Mouse (Mus musculus) megakaryocyte, embryonic 14.5 days (primary cell): ENCODE results near the gene Clic6.

Experiments
- FLI1 ChIP-seq: IDR thresholded peaks from 2 replicates; pipeline ENCODE4 v1.6.1; 2012; ENCODE audit warnings: low read length, inconsistent platforms, mixed read lengths
- GATA1 ChIP-seq: IDR thresholded peaks from 3 replicates; pipeline ENCODE4 v1.6.1; 2012; ENCODE audit warnings: mixed read lengths, low read length, inconsistent platforms, borderline replicate concordance

GRCm38 (mm10) chr16:92487086-92487485 is 1.6 kb downstream of the Clic6 start:
- no peak for TF ChIP-seq GATA1
- no peak for TF ChIP-seq FLI1
